Mouse (Mus musculus): Measurements from ENCODE around the gene Cage1.

DNA sequence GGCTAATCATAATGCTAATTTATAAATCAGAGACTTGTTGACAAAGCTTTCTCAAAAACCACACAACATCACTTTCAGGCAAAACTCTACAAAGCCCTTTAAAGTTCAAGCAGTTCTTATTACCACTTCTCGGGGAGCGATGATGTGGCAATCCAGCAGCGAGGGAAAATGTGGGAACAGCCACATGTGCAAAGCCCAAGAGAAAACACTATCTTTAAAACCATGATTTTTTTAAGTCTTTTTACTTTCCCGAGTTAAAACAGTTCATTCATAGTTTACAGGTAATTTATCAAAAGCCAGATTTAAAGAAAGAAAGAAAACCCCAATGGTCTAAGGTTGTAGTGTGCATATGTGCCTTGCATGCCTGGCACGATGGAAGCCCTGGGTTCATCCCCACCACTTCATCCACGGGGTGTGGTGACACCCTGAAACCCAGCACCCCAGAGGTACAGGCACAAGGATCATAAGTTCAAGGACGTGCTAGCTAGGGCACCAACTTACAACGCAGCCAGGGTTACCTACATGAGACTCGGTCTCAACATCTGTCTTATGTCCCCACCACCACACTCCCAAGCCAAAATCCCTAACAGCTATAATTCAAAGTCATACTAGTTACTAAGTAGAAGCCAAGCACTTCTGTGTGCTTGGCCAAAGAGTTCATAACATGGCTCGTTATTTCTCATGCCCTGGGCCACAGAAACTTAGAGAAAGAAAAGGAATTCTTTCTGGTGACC is 44.1 kb downstream of the Cage1 start:
- TF ChIP-seq CTCF (IDR thresholded peaks at IDR 0.05; ENCODE audit: extremely low read depth, insufficient read depth, low read length) (no peak), POLR2A (IDR thresholded peaks at IDR 0.05; ENCODE audit: extremely low read depth, insufficient read depth, low read length) (no peak)
